ENCODE assay signal across 28 mouse cellular contexts in genomic region chr2:51439047-51439446, GRCm38 (mm10).
DNase-seq lines count a peak whose midpoint lies in the region; ATAC-seq and TF ChIP-seq lines count a peak whose summit lies in the region.
"Had no signal": no experiment of that assay in that cellular context is flagged by ENCODE, and none has a peak within 500 bp of the region (broad histone marks: within the 10 kb centered on the region; RNA-seq: fewer than 3 reads in every experiment).

No protein-coding gene starts in this region.

- DNase-seq in 416B (ENCODE audit: low read depth) (peak; percentile 3), adipocyte (ENCODE audit: low spot score) (peak; percentile 12)
- DNase-seq in fat pad, adult 2 months (ENCODE audit: extremely low read depth, low read depth, low spot score), result peak; percentile 18
- no peak for DNase-seq in neural tube, embryonic 10.5 days (ENCODE audit: extremely low spot score, low spot score)
- DNase-seq in midbrain, postnatal 0 days (ENCODE audit: low spot score), result no peak
- DNase-seq: adrenal gland, adult 8-10 months; B cell, adult 2 months; cerebellum, adult 11 months; cerebellum, adult 2 months; cerebellum, adult 9-11 months; cerebellum, postnatal 25 days; embryo, embryonic 11 days; gastrocnemius, postnatal 10 days; gastrocnemius, postnatal 36 days; heart, adult 11 months had no signal

- H3K9ac ChIP-seq in midbrain, postnatal 0 days (replicated peaks; ENCODE audit: low read length, poor library complexity, severe bottlenecking), result no peak overlapping the region
- no peak overlapping the region for H3K9ac ChIP-seq in midbrain, embryonic 15.5 days
- no peak overlapping the region for H3K9ac ChIP-seq in midbrain, embryonic 16.5 days (ENCODE audit: low read depth, low read length)
- H3K9ac ChIP-seq: embryonic facial prominence, embryonic 13.5 days; forebrain, embryonic 13.5 days; hindbrain, embryonic 13.5 days; intestine, embryonic 15.5 days had no signal

- no peak overlapping the region for H3K4me2 ChIP-seq in midbrain, postnatal 0 days (ENCODE audit: low read depth, low read length, poor library complexity, severe bottlenecking)
- H3K4me2 ChIP-seq in midbrain, embryonic 15.5 days, result no peak overlapping the region
- H3K4me2 ChIP-seq in midbrain, embryonic 16.5 days (ENCODE audit: low read length), result no peak overlapping the region
- H3K4me2 ChIP-seq: embryonic facial prominence, embryonic 13.5 days; forebrain, embryonic 13.5 days; heart, embryonic 11.5 days; hindbrain, embryonic 13.5 days; intestine, embryonic 15.5 days had no signal

- peaks cover 2% of the 10 kb centered on the region; the same call in 1 of the 2 replicates for H3K4me1 ChIP-seq in midbrain, postnatal 0 days (ENCODE audit: insufficient read depth, low read length)
- peaks cover 16% of the 10 kb centered on the region for H3K4me1 ChIP-seq in midbrain, embryonic 15.5 days
- H3K4me1 ChIP-seq in midbrain, embryonic 16.5 days (ENCODE audit: control insufficient read depth, insufficient read depth, low read length), result peaks cover 8% of the 10 kb centered on the region
- H3K4me1 ChIP-seq: forebrain, embryonic 13.5 days; hindbrain, embryonic 13.5 days; intestine, embryonic 15.5 days had no signal

- TF ChIP-seq CTCF in midbrain, postnatal 0 days (IDR thresholded peaks at IDR 0.05), result no peak

- H3K9me3 ChIP-seq in midbrain, postnatal 0 days (ENCODE audit: low read length), result no peaks in the 10 kb centered on the region
- no peaks in the 10 kb centered on the region for H3K9me3 ChIP-seq in midbrain, embryonic 15.5 days
- H3K9me3 ChIP-seq in midbrain, embryonic 16.5 days (replicated peaks; ENCODE audit: control insufficient read depth, low read length, poor library complexity, severe bottlenecking), result no peaks in the 10 kb centered on the region
- H3K9me3 ChIP-seq: embryonic facial prominence, embryonic 13.5 days; hindbrain, embryonic 13.5 days; intestine, embryonic 15.5 days had no signal

- H3K27ac ChIP-seq in midbrain, postnatal 0 days (ENCODE audit: low read depth, low read length), result no peak overlapping the region
- H3K27ac ChIP-seq in midbrain, embryonic 15.5 days, result no peak overlapping the region
- H3K27ac ChIP-seq in midbrain, embryonic 16.5 days (ENCODE audit: low read length), result no peak overlapping the region
- H3K27ac ChIP-seq: embryonic facial prominence, embryonic 10.5 days; embryonic facial prominence, embryonic 13.5 days; forebrain, embryonic 13.5 days; hindbrain, embryonic 13.5 days; intestine, embryonic 15.5 days had no signal

- ATAC-seq in megakaryocyte progenitor cell, adult 5-6 weeks (replicated peaks; ENCODE audit: poor library complexity), result peak; percentile 68
- no peak for ATAC-seq in midbrain, postnatal 0 days (ENCODE audit: low FRiP score)
- ATAC-seq in midbrain, embryonic 15.5 days (replicated peaks), result no peak
- ATAC-seq in midbrain, embryonic 16.5 days, result no peak
- ATAC-seq: forebrain, embryonic 13.5 days; forebrain, embryonic 16.5 days; hindbrain, embryonic 16.5 days; intestine, embryonic 15.5 days had no signal

- no peak overlapping the region for H3K4me3 ChIP-seq in midbrain, postnatal 0 days (ENCODE audit: low read depth, low read length)
- no peak overlapping the region for H3K4me3 ChIP-seq in midbrain, embryonic 15.5 days
- no peak overlapping the region for H3K4me3 ChIP-seq in midbrain, embryonic 16.5 days (ENCODE audit: low read depth, low read length)
- H3K4me3 ChIP-seq: embryonic facial prominence, embryonic 10.5 days; embryonic facial prominence, embryonic 13.5 days; forebrain, embryonic 13.5 days; hindbrain, embryonic 13.5 days; intestine, embryonic 15.5 days had no signal

- H3K27me3 ChIP-seq in midbrain, postnatal 0 days (ENCODE audit: insufficient read depth, low read length), result no peaks in the 10 kb centered on the region
- H3K27me3 ChIP-seq in midbrain, embryonic 15.5 days (replicated peaks), result no peaks in the 10 kb centered on the region
- no peaks in the 10 kb centered on the region for H3K27me3 ChIP-seq in midbrain, embryonic 16.5 days (ENCODE audit: control insufficient read depth, insufficient read depth, low read depth, low read length)
- H3K27me3 ChIP-seq: CH12.LX; embryonic facial prominence, embryonic 13.5 days; forebrain, embryonic 13.5 days; hindbrain, embryonic 13.5 days; intestine, embryonic 15.5 days had no signal

- 64% methylated on average over 1 of the region's 1 CpGs for WGBS in midbrain, postnatal 0 days
- 56% methylated on average over 1 of the region's 1 CpGs for WGBS in midbrain, embryonic 15.5 days
- 65% methylated on average over 1 of the region's 1 CpGs for WGBS in midbrain, embryonic 16.5 days

- no peaks in the 10 kb centered on the region for H3K36me3 ChIP-seq in midbrain, postnatal 0 days (ENCODE audit: insufficient read depth, low read length)
- H3K36me3 ChIP-seq in midbrain, embryonic 15.5 days (replicated peaks), result no peaks in the 10 kb centered on the region
- no peaks in the 10 kb centered on the region for H3K36me3 ChIP-seq in midbrain, embryonic 16.5 days (ENCODE audit: control insufficient read depth, insufficient read depth, low read length)
- H3K36me3 ChIP-seq: embryonic facial prominence, embryonic 10.5 days; embryonic facial prominence, embryonic 13.5 days; G1E; hindbrain, embryonic 13.5 days; intestine, embryonic 15.5 days had no signal

Comparison
In these comparisons a context has a peak if more than half of its experiments do, and no peak if none do; other contexts are left out.
1. DNase-seq: peak in 416B (single experiment), adipocyte (single experiment) and fat pad, adult 2 months (single experiment); none in neural tube, embryonic 10.5 days (single experiment) and midbrain, postnatal 0 days (single experiment).